Mouse (Mus musculus) left cerebral cortex, postnatal 25 days (tissue): ENCODE measurements around the gene Gm11938. TPM values are rescaled to one million over a fixed set of nuclear protein-coding genes. Genes with fewer than 3 reads are reported as not detected.

Source experiments
- DNase-seq, 2 experiments: peaks; one replicate each; pipeline ENCODE4 v3.0.0; 2022; ENCODE audit warnings: low spot score in 2 of 2, mixed read lengths in 1 of 2
- intact Hi-C: fragments of 180-260 bp; cut with DNase I; formaldehyde crosslinking; loops from one replicate; pipeline ENCODE4 v1.15.1; 2025
- total RNA-seq, 2 experiments: library from RNA; stranded (reverse); gene quantifications; 2 replicates each; pipeline ENCODE4 v1.2.3; 2021

The Gm11938 gene
- total RNA-seq, 2 experiments from 2014 or later = not detected

- intact Hi-C loops = no loop called here
- no peak for DNase-seq
Measured at GRCm38 (mm10) chr11:99581051-99581450, 22.1 kb downstream of the Gm11938 start.

GRCm38 (mm10) chr11:99580636-99581035 is 22.5 kb downstream of the Gm11938 start, which contains the start of gene Krtap1-5:
TSS of gene Krtap1-5 (minus strand) at chr11:99581016.
- intact Hi-C loops = no loop called here
- no peak for DNase-seq

GRCm38 (mm10) chr11:99574106-99574505 is 29.0 kb downstream of the Gm11938 start:
- intact Hi-C loops = loop anchor here (10.0 kb wide), 2 partner anchors 189 to 431 kb away; partner anchors contain the start of gene Krt10
- DNase-seq = peak; percentile 54 to 66

- peak in 1 of 2 experiments; percentile 48 for DNase-seq
- intact Hi-C loops = loop anchor here (2.0 to 10.0 kb wide), 4 partner anchors 106 to 432 kb away; partner anchors contain the start of gene Krt10
Measured at GRCm38 (mm10) chr11:99573164-99573563, 29.9 kb downstream of the Gm11938 start.

- no peak for DNase-seq
- intact Hi-C loops = no loop called here
Measured at GRCm38 (mm10) chr11:99566530-99566929, 36.6 kb downstream of the Gm11938 start, which contains the start of gene Krtap3-1. TSS of gene Krtap3-1 (minus strand) at chr11:99566630.

GRCm38 (mm10) chr11:99562580-99562979 is 40.5 kb downstream of the Gm11938 start:
- intact Hi-C loops = no loop called here
- DNase-seq = no peak

- DNase-seq = no peak
- intact Hi-C loops = loop anchor here (5.0 kb wide), 1 partner anchor 73 kb away; no protein-coding TSS in a partner anchor
Measured at GRCm38 (mm10) chr11:99559366-99559765, 43.7 kb downstream of the Gm11938 start, which contains the start of gene Gm11939. TSS of gene Gm11939 (minus strand) at chr11:99559466.

- intact Hi-C loops = loop anchor here (5.0 kb wide), 1 partner anchor 74 kb away; no protein-coding TSS in a partner anchor
- DNase-seq = peak in 1 of 2 experiments; percentile 42
Measured at GRCm38 (mm10) chr11:99557976-99558745, 44.9 kb downstream of the Gm11938 start.

GRCm38 (mm10) chr11:99556753-99557152 is 46.4 kb downstream of the Gm11938 start, which contains the start of gene Krtap3-2:
TSS of gene Krtap3-2 (minus strand) at chr11:99556853.
- no peak for DNase-seq
- intact Hi-C loops = loop anchor here (5.0 kb wide), 1 partner anchor 76 kb away; no protein-coding TSS in a partner anchor

GRCm38 (mm10) chr11:99556195-99556594 is 46.9 kb downstream of the Gm11938 start:
- no peak for DNase-seq
- intact Hi-C loops = loop anchor here (5.0 kb wide), 1 partner anchor 76 kb away; no protein-coding TSS in a partner anchor

Other genes starting within 250 kb of the Gm11938 start
- gene Krt28, start 228.4 kb downstream of the Gm11938 start, total RNA-seq = under 1 TPM in 1 of 2 experiments, not detected in 1; 0.34 TPM
- gene Krt10, start 213.9 kb downstream of the Gm11938 start, total RNA-seq = 10 to 100 TPM; 10.6 to 11.7 TPM
- 10 to 100 TPM; 10.3 TPM for gene Krt12, start 181.0 kb downstream of the Gm11938 start, total RNA-seq
- not detected for gene Krt20, start 165.2 kb downstream of the Gm11938 start, total RNA-seq
- not detected for gene Krt23, start 110.2 kb downstream of the Gm11938 start, total RNA-seq
- gene Krt39, start 82.0 kb downstream of the Gm11938 start, total RNA-seq = not detected
- gene Krt40, start 60.1 kb downstream of the Gm11938 start, total RNA-seq = not detected
- gene Krtap3-3, start 52.4 kb downstream of the Gm11938 start, total RNA-seq = not detected
- not detected for gene Krtap3-2, start 46.5 kb downstream of the Gm11938 start, total RNA-seq
- not detected for gene Gm11939, start 43.8 kb downstream of the Gm11938 start, total RNA-seq
- gene Krtap3-1, start 36.7 kb downstream of the Gm11938 start, total RNA-seq = not detected
- not detected for gene Krtap1-5, start 22.3 kb downstream of the Gm11938 start, total RNA-seq
- gene Krtap1-4, start 19.7 kb downstream of the Gm11938 start, total RNA-seq = not detected
- gene Krtap1-3, start 12.0 kb downstream of the Gm11938 start, total RNA-seq = not detected
- gene Krtap9-3, start 5.2 kb downstream of the Gm11938 start, total RNA-seq = not detected
- not detected for gene Gm11937, start 6.9 kb upstream of the Gm11938 start, total RNA-seq
- gene Krtap2-4, start 11.5 kb upstream of the Gm11938 start, total RNA-seq = not detected
- not detected for gene Gm11562, start 17.1 kb upstream of the Gm11938 start, total RNA-seq
- not detected for gene Krtap4-1, start 24.9 kb upstream of the Gm11938 start, total RNA-seq
- not detected for gene Krtap4-2, start 31.8 kb upstream of the Gm11938 start, total RNA-seq
- not detected for gene Krtap4-7, start 40.8 kb upstream of the Gm11938 start, total RNA-seq
- gene Gm11555, start 46.9 kb upstream of the Gm11938 start, total RNA-seq = not detected
- gene Gm11563, start 55.7 kb upstream of the Gm11938 start, total RNA-seq = not detected
- not detected for gene Krtap4-6, start 62.7 kb upstream of the Gm11938 start, total RNA-seq
- not detected for gene Gm14190, start 87.4 kb upstream of the Gm11938 start, total RNA-seq
- not detected for gene Gm14180, start 131.0 kb upstream of the Gm11938 start, total RNA-seq
- gene Gm11595, start 169.6 kb upstream of the Gm11938 start, total RNA-seq = not detected
- not detected for gene Krtap4-8, start 177.4 kb upstream of the Gm11938 start, total RNA-seq
- gene Krtap4-9, start 181.9 kb upstream of the Gm11938 start, total RNA-seq = not detected
- gene Gm11596, start 190.2 kb upstream of the Gm11938 start, total RNA-seq = not detected
- not detected for gene Gm11569, start 195.6 kb upstream of the Gm11938 start, total RNA-seq
- gene Gm11554, start 201.1 kb upstream of the Gm11938 start, total RNA-seq = not detected
- gene Krtap4-13, start 206.6 kb upstream of the Gm11938 start, total RNA-seq = not detected
- not detected for gene Gm11564, start 212.4 kb upstream of the Gm11938 start, total RNA-seq
- gene 2300003K06Rik, start 234.8 kb upstream of the Gm11938 start, total RNA-seq = not detected
- gene Krtap4-16, start 248.3 kb upstream of the Gm11938 start, total RNA-seq = not detected